Mouse (Mus musculus): ENCODE results near the gene Kdm5c.

DNA sequence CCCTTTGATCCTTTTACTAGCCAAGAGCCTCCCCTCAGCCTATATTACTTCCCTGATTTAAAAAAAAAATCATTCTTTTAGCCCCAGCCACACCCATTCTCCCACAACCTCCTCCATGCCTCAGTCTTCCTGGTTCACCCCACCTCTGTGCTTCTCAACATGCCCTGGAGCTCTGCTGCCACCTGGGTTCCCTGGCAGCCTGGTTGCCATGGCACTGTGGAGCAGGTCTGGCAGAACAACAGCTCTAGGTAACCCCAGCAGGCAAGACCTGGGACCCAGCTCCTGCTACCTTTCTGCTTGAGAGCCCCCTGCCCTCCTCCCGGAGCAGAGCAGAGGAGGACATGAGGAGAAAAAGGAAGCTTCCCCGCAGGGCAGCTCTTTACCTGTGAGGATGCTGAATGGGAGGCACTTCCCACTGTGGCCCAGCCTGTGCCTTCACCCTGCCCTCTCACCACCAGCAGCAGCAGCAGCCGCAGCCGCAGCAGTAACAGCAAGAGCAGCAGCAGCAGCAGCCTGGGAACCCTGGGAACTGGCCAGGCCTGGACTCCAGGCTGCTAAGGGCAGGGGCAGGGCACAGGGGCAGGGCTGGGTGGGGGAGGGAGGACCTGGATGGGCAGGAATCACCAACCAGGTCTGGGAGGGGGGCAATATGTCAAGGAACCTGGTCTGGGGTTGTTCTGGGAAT lies 30.9 kb upstream of the Kdm5c start:
- TF ChIP-seq CTCF (IDR thresholded peaks at IDR 0.05; ENCODE audit: low read depth) (no peak), EP300 (IDR thresholded peaks at IDR 0.05; ENCODE audit: low read depth) (no peak)
